Mouse (Mus musculus) intestine, postnatal 0 days (tissue): ENCODE data around the gene Casc3. TPM values are rescaled to one million over a fixed set of nuclear protein-coding genes. Genes with fewer than 3 reads are reported as not detected.

Experiments
- ATAC-seq: fragments of 200-750 bp; cut with Nextera tagmentation; 2 replicates; pipeline ENCODE4 v1.8.0; 2017; ENCODE audit warnings: mild to moderate bottlenecking, moderate TSS enrichment, moderate library complexity
- H3K27ac ChIP-seq: fragments of 300-500 bp; sonication (generic); 2 replicates; pipeline ENCODE4 v1.5.1; 2014; ENCODE audit warnings: mild to moderate bottlenecking, low read depth, low read length, moderate library complexity
- H3K27me3 ChIP-seq: fragments of 300-500 bp; sonication (generic); replicated peaks from 2 replicates; pipeline ENCODE4 v1.6.1; 2014; ENCODE audit warnings: low read length, mixed read lengths; ENCODE audit not compliant: control insufficient read depth, insufficient read depth
- H3K36me3 ChIP-seq: fragments of 300-500 bp; sonication (generic); 2 replicates; pipeline ENCODE4 v1.6.1; 2014; ENCODE audit warnings: mild to moderate bottlenecking, moderate library complexity; ENCODE audit not compliant: control insufficient read depth, insufficient read depth
- H3K4me1 ChIP-seq: fragments of 300-500 bp; sonication (generic); replicated peaks from 2 replicates; pipeline ENCODE4 v1.6.1; 2014; ENCODE audit warnings: antibody characterized with exemption, low read length, mixed read lengths; ENCODE audit not compliant: control insufficient read depth, insufficient read depth
- H3K4me2 ChIP-seq: fragments of 300-500 bp; sonication (generic); replicated peaks from 2 replicates; pipeline ENCODE4 v1.6.1; 2014; ENCODE audit warnings: low read depth, mild to moderate bottlenecking, moderate library complexity
- H3K4me3 ChIP-seq: fragments of 300-500 bp; sonication (generic); 2 replicates; pipeline ENCODE4 v1.5.1; 2014; ENCODE audit warnings: low read depth, low read length
- H3K9ac ChIP-seq: fragments of 300-500 bp; sonication (generic); 2 replicates; pipeline ENCODE4 v1.6.1; 2014; ENCODE audit warnings: mild to moderate bottlenecking, low read depth, low read length
- H3K9me3 ChIP-seq: fragments of 300-500 bp; sonication (generic); 2 replicates; pipeline ENCODE4 v1.6.1; 2016; ENCODE audit warnings: mixed run types; ENCODE audit not compliant: control insufficient read depth
- CTCF ChIP-seq: sonication (generic); IDR thresholded peaks from 2 replicates; pipeline ENCODE4 v1.5.1; 2016; ENCODE audit warnings: low read depth, mild to moderate bottlenecking, control low read depth, antibody characterized with exemption, moderate library complexity
- WGBS: fragments of 180-500 bp; shearing (Covaris S2); extraction: QIAGEN DNeasy Blood & Tissue Kit; methylation state at CpG from one replicate; pipeline ENCODE4 v1.1.7; 2014; 5-methylcytosine and 5-hydroxymethylcytosine counted together
- polyA plus RNA-seq: library from polyadenylated mRNA; unstranded; fragments of >200 nt; fragmentation: Nextera tagmentation; extraction: Ambion mirVana; gene quantifications from 2 replicates; pipeline ENCODE4 v1.2.1, GENCODE M21; 2015

The Casc3 gene
- polyA plus RNA-seq, 1 experiment from 2014 or later, result 10.8 TPM

DNA sequence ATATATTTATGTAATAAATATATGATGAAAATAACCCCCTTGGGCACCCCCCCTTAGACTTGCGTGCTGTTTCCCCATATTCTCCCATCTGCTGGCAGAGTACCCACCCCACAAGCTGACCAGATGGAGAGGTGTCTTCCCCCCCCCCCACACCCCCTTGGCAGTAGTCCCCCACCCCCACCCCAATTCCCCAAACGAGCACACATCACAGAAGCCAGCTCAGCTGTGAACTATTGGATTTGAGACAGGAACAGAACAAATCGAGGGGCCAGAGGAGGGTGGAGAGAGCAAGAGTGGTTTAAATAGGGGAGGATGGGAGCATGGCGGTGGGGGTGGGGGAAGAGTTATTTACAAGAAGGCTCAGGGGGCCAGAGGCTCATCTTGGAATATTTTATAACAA lies 37.0 kb upstream of the Casc3 start:
- Histone ChIP-seq H3K27me3 (no peaks in the 10 kb centered on the region), H3K4me3 (peak overlapping the region; percentile 20), H3K36me3 (peaks cover 62% of the 10 kb centered on the region), H3K4me1 (peaks cover 10% of the 10 kb centered on the region), H3K4me2 (peak overlapping the region; percentile 53), H3K27ac (peak overlapping the region; percentile 6), H3K9ac (no peak overlapping the region), H3K9me3 (no peaks in the 10 kb centered on the region)
- no peak for ATAC-seq
- TF ChIP-seq CTCF, result no peak
- WGBS, result 36% methylated on average over 4 of the region's 4 CpGs

DNA sequence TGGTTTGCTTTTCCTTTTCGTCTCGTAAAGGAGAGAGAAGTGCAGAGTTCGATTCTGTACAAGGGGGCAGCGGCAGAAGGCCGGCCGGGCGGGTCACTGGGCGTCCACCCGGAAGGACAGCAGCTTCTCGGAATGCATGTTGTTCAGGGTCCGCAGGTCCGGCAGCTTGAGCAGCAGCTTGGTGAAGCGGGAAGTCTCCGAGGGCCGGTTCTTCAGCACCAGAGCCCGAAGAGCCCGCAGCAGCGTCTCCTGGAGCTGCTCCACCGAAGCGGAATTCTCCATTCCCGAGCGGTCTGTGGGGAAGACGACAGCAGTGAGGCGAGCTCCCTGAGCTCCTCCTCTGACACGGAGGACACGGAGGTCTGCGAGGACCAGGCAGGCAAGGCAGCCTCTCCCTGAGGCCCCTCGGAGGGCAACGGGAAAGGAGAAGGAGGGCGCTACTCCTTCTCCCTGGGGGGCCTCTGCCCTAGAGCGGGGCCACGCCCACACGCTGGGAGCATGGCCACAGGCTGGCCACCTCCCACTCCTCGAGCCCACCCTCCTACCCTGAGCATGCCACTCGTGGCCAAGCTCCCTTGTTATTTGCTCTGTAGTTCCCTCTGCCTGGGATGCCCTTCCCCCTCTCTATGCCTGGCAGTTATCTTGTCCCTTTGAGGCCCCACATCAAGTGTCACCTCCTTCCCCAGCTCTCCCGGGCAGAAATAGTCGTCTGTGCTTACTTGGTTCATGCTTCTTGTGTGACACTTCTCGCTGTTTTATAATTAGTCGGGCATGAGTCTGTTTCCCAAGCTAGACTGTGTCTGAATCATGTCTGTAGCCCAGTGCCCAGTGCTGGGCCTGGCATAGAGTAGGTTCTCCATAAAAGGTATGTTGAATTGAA lies 36.3 kb upstream of the Casc3 start:
- Histone ChIP-seq H3K4me2 (peak overlapping the region; percentile 53), H3K27me3 (no peaks in the 10 kb centered on the region), H3K4me3 (peak overlapping the region; percentile 20), H3K36me3 (peaks cover 58% of the 10 kb centered on the region), H3K9ac (no peak overlapping the region; the same call in 1 of the 2 replicates), H3K9me3 (no peaks in the 10 kb centered on the region), H3K27ac (peak overlapping the region; percentile 6), H3K4me1 (peaks cover 16% of the 10 kb centered on the region)
- no peak for TF ChIP-seq CTCF
- ATAC-seq, result no peak
- whole genome bisulfite sequencing, result 27% methylated on average over 38 of the region's 39 CpGs

DNA sequence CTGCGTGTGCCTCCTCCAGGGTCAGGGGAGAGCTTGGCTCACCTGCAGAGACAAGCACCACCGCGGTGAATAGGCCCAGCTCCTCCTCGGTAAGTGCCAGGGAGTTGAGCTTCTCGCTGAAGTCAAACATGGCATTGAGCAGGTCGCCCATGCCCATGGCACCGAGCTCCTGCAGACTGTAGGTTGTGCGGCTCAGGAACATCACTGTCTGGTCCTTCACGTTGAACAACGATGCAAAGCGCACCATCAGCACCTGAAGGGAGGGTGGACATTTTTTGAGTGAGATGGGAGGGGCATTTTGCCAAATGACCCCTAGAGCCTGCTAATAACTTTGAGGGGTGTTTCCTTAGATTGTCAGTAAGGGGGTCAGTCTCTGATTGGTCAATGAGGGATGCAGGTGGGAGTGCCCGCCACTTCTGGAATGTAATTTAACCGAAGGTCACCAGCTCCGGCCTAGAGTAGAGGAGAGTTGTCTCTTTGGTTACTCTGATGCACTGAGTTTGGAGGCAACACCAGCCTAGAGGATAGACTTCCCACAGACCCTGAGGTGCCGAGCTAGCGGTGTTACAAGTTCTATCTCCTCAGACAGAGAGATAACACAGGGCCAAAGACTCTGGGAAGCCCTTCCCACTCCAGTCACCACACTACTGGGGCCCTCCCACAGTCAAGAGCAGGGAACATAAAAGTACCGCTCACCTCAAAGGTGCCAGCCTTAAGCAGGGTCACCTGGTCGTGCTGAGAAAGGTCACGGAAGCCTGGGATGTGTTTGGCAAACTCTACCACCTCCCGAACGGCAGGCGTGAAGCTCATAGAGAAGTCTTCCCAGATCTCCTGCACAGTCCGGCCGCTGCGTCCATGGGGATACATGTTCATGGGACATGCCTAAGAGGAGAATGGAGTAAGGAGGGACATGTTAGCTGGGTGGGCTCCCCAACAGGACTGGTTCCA lies 35.4 kb upstream of the Casc3 start:
- Histone ChIP-seq H3K36me3 (peaks cover 49% of the 10 kb centered on the region), H3K4me3 (no peak overlapping the region), H3K9me3 (no peaks in the 10 kb centered on the region), H3K27me3 (no peaks in the 10 kb centered on the region), H3K4me1 (peaks cover 21% of the 10 kb centered on the region), H3K4me2 (no peak overlapping the region), H3K27ac (no peak overlapping the region; the same call in 1 of the 2 replicates), H3K9ac (no peak overlapping the region; the same call in 1 of the 2 replicates)
- no peak for TF ChIP-seq CTCF
- ATAC-seq, result no peak
- WGBS, result 76% methylated on average over 25 of the region's 25 CpGs

DNA sequence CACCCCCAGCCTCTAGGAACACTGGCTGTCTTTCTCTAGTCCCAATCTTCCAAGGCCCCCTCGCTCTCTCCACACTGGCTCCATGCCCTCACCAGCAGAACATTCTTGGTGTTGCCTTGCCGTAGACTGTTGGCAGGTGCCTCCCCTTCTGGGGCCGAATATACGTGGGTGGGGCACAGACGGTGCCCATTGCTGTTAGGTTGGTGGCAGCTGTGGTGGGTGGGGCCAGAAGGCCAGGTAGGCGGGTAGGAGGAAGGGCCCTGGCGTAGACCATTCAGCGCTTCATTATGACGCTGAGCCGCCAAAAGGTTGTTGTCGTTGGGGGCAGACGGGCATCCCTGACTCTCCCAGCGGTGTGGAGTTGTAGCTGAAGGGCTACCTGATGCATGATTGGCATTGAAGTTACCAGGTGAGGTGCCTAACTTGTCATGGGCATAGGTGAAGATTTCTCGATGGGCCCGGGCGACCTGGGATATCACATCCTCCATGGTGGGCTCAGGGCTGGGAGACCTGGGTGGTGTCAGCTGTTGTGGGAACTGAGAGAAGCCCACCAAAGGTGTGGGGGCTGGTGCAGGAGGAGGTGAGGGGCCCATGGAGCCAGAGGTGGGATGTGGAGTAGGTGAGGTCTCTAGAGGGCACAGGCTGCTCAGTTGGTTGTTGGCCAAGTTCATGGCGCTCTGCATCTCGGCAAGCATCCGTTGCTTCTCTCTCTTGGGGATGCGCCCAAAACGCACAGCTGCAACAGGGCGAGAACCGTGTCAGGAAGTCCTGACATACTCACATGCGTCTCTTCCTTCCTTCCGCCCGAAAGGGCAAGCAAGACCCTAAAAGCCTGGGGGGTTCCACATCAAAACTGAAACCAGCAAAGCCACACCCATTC lies 34.4 kb upstream of the Casc3 start:
- Histone ChIP-seq H3K4me3 (no peak overlapping the region), H3K9ac (no peak overlapping the region), H3K27me3 (no peaks in the 10 kb centered on the region), H3K4me1 (peaks cover 27% of the 10 kb centered on the region), H3K36me3 (peaks cover 41% of the 10 kb centered on the region; the same call in 1 of the 2 replicates), H3K27ac (no peak overlapping the region), H3K9me3 (no peaks in the 10 kb centered on the region), H3K4me2 (no peak overlapping the region)
- 80% methylated on average over 26 of the region's 26 CpGs for WGBS
- no peak for ATAC-seq
- TF ChIP-seq CTCF, result no peak

DNA sequence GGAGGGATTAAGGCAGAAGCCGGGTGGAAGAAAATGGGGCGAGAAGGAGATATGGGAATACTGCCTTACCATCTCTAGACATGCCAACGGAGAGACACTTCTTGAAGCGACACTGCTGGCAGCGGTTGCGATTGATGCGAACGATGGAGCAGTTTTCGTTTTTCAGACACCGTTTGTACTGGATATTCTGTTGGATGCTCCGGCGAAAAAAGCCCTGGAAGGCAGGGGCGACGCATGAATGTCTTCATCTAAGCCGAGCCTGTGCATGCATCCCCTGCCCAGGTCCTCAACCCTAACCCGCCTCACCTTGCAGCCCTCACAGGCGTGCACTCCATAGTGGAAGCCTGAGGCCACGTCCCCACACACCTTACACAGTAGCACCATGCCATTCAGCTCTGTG lies 33.6 kb upstream of the Casc3 start:
- no peak overlapping the region for H3K9ac ChIP-seq
- no peak for ATAC-seq
- no peak for TF ChIP-seq CTCF
- H3K9me3 ChIP-seq, result no peaks in the 10 kb centered on the region
- no peak overlapping the region for H3K4me2 ChIP-seq
- WGBS, result 91% methylated on average over 18 of the region's 18 CpGs
- no peaks in the 10 kb centered on the region for H3K27me3 ChIP-seq
- H3K36me3 ChIP-seq, result peaks cover 33% of the 10 kb centered on the region; the same call in 1 of the 2 replicates
- no peak overlapping the region for H3K4me3 ChIP-seq
- peaks cover 30% of the 10 kb centered on the region for H3K4me1 ChIP-seq
- H3K27ac ChIP-seq, result no peak overlapping the region
